Mouse (Mus musculus) bone marrow, adult 2 months (tissue): ENCODE measurements around the gene Lats1.

Source experiments
- CTCF ChIP-seq: fragments of 200-500 bp; IDR thresholded peaks from 2 replicates; pipeline ENCODE4 v1.5.1; 2011; ENCODE audit warnings: low read length, control low read depth; ENCODE audit not compliant: control insufficient read depth, insufficient read depth
- POLR2A ChIP-seq: fragments of 200-500 bp; IDR thresholded peaks from 2 replicates; pipeline ENCODE4 v1.6.1; 2011; ENCODE audit warnings: low read depth, mild to moderate bottlenecking, control low read depth, low read length, borderline replicate concordance; ENCODE audit not compliant: control insufficient read depth

DNA sequence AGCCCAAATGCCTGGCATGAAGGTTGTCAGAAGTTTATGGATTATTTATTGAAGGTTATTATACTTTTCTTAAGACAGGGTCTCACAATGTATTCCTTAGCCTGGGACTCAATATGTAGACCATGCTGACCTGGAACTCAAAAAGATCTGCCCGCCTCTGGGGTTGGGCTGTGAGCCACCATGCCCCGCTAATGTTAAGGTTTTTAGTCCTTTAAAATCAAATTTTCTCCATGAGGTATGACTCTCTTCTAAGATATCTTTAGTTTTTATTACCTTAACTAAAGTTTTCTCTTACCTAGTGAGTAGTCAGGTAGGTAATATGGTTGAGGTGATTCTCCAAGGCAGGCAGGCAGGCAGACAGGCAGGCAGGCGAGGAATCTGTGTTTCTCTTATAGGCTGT is 1.2 kb downstream of the Lats1 start:
- TF ChIP-seq CTCF, result no peak
- TF ChIP-seq POLR2A, result no peak
